In genomic region chr5:136886957-136887356, GRCm38 (mm10) we compare ENCODE assay signal across 12 mouse cellular contexts. TPM values are rescaled to one million over a fixed set of nuclear protein-coding genes. Genes with fewer than 3 reads are reported as not detected.
DNase-seq lines count a peak whose midpoint lies in the region; ATAC-seq lines count a peak whose summit lies in the region.
"Had no signal": no experiment of that assay in that cellular context is flagged by ENCODE, and none has a peak within 500 bp of the region (broad histone marks: within the 10 kb centered on the region; RNA-seq: fewer than 3 reads in every experiment).

No protein-coding gene starts in this region.

- peak overlapping the region; percentile 81 for H3K27ac ChIP-seq in kidney, embryonic 15.5 days
- 0 out of 2 replicates have a peak overlapping the region, but pooled peaks have one; percentile 37 for H3K27ac ChIP-seq in limb, embryonic 11.5 days (replicated peaks; ENCODE audit: low read depth, low read length)
- H3K27ac ChIP-seq: left cerebral cortex, adult 2 months; liver, embryonic 14.5 days; neural tube, embryonic 12.5 days had no signal

- peak overlapping the region; percentile 22; the same call in 1 of the 2 replicates for H3K4me2 ChIP-seq in kidney, embryonic 15.5 days
- no peak overlapping the region for H3K4me2 ChIP-seq in limb, embryonic 11.5 days (ENCODE audit: low read depth, severe bottlenecking)
- H3K4me2 ChIP-seq: neural tube, embryonic 12.5 days had no signal

- H3K9me3 ChIP-seq in kidney, embryonic 15.5 days (replicated peaks) = no peaks in the 10 kb centered on the region
- H3K9me3 ChIP-seq in limb, embryonic 11.5 days (ENCODE audit: control insufficient read depth, low read length) = no peaks in the 10 kb centered on the region
- H3K9me3 ChIP-seq: neural tube, embryonic 12.5 days had no signal

- no peak for ATAC-seq in kidney, embryonic 15.5 days (replicated peaks; ENCODE audit: low FRiP score)
- no peak for ATAC-seq in limb, embryonic 11.5 days (ENCODE audit: insufficient number of reproducible peaks, low FRiP score, low TSS enrichment, low read depth)
- ATAC-seq in megakaryocyte progenitor cell, adult 5-6 weeks (replicated peaks; ENCODE audit: poor library complexity) = no peak

- peaks cover 43% of the 10 kb centered on the region for H3K4me1 ChIP-seq in kidney, embryonic 15.5 days
- H3K4me1 ChIP-seq in limb, embryonic 11.5 days (ENCODE audit: control insufficient read depth, insufficient read depth, low read length) = peaks cover 18% of the 10 kb centered on the region

- peaks cover 23% of the 10 kb centered on the region for H3K27me3 ChIP-seq in kidney, embryonic 15.5 days
- H3K27me3 ChIP-seq in limb, embryonic 11.5 days (ENCODE audit: control insufficient read depth, insufficient read depth, low read length) = no peaks in the 10 kb centered on the region

- peak; percentile 42 for DNase-seq in gastrocnemius, postnatal 10 days
- no peak for DNase-seq in gastrocnemius, adult 18-20 months (ENCODE audit: low spot score)
- no peak for DNase-seq in kidney, postnatal 25 days
- DNase-seq in R1 (ENCODE audit: low read depth, low spot score) = peak; percentile 39
- peak; percentile 52 for DNase-seq in limb, embryonic 11.5 days (ENCODE audit: low spot score)
- no peak for DNase-seq in left cerebral cortex, adult 11 months (ENCODE audit: low spot score)
- DNase-seq: cerebellum, adult 9-11 months had no signal

- no peak overlapping the region for H3K4me3 ChIP-seq in kidney, embryonic 15.5 days (replicated peaks)
- no peak overlapping the region for H3K4me3 ChIP-seq in limb, embryonic 11.5 days (ENCODE audit: low read depth, low read length)
- H3K4me3 ChIP-seq: left cerebral cortex, adult 2 months; neural tube, embryonic 12.5 days had no signal

- 25% methylated on average over 7 of the region's 7 CpGs for WGBS in kidney, embryonic 15.5 days
- WGBS in limb, embryonic 11.5 days = 32% methylated on average over 7 of the region's 7 CpGs

- H3K36me3 ChIP-seq in kidney, embryonic 15.5 days = no peaks in the 10 kb centered on the region
- no peaks in the 10 kb centered on the region for H3K36me3 ChIP-seq in limb, embryonic 11.5 days (ENCODE audit: control insufficient read depth, insufficient read depth, low read length)
- H3K36me3 ChIP-seq: neural tube, embryonic 12.5 days had no signal

- no peak overlapping the region for H3K9ac ChIP-seq in kidney, embryonic 15.5 days
- no peak overlapping the region for H3K9ac ChIP-seq in limb, embryonic 11.5 days (ENCODE audit: low read length)
- H3K9ac ChIP-seq: liver, embryonic 14.5 days; neural tube, embryonic 12.5 days had no signal

RNA-seq across cellular contexts. Expression of gene Col26a1, which starts 3.9 kb away (rescaled TPM):
- 10 to 100 TPM; 24.4 to 28.0 TPM for total RNA-seq in gastrocnemius, postnatal 10 days (2021)
- under 1 TPM; 0.31 to 0.75 TPM for total RNA-seq in gastrocnemius, adult 18-20 months (2021)
- 51.1 and 62.5 TPM in 2 replicates for polyA plus RNA-seq in kidney, embryonic 15.5 days (2015; fragmentation: Nextera tagmentation; extraction: Ambion mirVana)
- polyA plus RNA-seq in limb, embryonic 11.5 days (2014; fragmentation: Nextera tagmentation; extraction: Ambion mirVana) = 68.2 and 69.0 TPM in 2 replicates
- not detected in 2 replicates for total RNA-seq in megakaryocyte progenitor cell, adult 5-6 weeks (2015)
- total RNA-seq in megakaryocyte progenitor cell, adult 5-6 weeks (2017) = not detected in 2 replicates

RNA-seq across cellular contexts. Expression of gene Ift22, which starts 21.0 kb away (rescaled TPM):
- total RNA-seq in gastrocnemius, postnatal 10 days (2021) = 1 to 10 TPM; 7.3 to 8.3 TPM
- 1 to 10 TPM; 4.4 to 5.3 TPM for total RNA-seq in gastrocnemius, adult 18-20 months (2021)
- 74.0 and 78.8 TPM in 2 replicates for polyA plus RNA-seq in kidney, embryonic 15.5 days (2015; fragmentation: Nextera tagmentation; extraction: Ambion mirVana)
- 80.6 and 80.7 TPM in 2 replicates for polyA plus RNA-seq in limb, embryonic 11.5 days (2014; fragmentation: Nextera tagmentation; extraction: Ambion mirVana)
- total RNA-seq in megakaryocyte progenitor cell, adult 5-6 weeks (2015) = 24.7 and 43.5 TPM in 2 replicates
- total RNA-seq in megakaryocyte progenitor cell, adult 5-6 weeks (2017) = 6.6 and 9.8 TPM in 2 replicates

Comparison
In these comparisons a context has a peak if more than half of its experiments do, and no peak if none do; other contexts are left out.
1. DNase-seq: peak in gastrocnemius, postnatal 10 days (single experiment), R1 (single experiment) and limb, embryonic 11.5 days (single experiment); none in gastrocnemius, adult 18-20 months (single experiment), kidney, postnatal 25 days (0 of 2) and left cerebral cortex, adult 11 months (single experiment).
2. RNA of gene Col26a1, which starts 3.9 kb away (total RNA-seq): 24.4 to 28.0 TPM in gastrocnemius, postnatal 10 days; 0.31 to 0.75 TPM in gastrocnemius, adult 18-20 months and not detected in megakaryocyte progenitor cell, adult 5-6 weeks; every median in the first group is over 10 times any median in the second.